Mouse (Mus musculus) ovary, postnatal 36 days (tissue): ENCODE measurements at regions not wholly inside any gene's neighbourhood (a gene's known extent, or its start where the extent isn't known, plus 50 kb on each side); places are given as distances from the start of the nearest gene placed in this dataset.

Experiments
- DNase-seq: peaks from one replicate; pipeline ENCODE4 v3.0.0; 2022; ENCODE audit warnings: low spot score, mixed read lengths

DNA sequence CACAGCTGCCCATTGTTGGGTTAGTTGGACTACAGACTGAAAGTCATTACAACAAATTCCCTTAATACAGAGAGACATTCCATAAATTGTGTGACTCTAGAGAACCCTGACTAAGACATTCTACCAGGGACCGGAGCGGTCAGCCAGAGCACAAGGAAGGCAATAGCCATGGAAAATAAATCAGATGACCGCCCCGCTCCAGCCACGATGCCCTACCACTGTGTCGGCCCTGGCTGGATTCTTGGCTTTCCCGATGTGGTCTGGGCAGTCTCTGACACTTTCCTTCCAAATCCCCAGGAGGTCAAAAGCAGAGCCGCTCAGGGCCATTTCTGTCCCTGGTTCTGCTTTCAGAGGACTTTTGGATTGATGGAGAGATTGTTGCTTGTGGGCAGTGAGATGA is 57.8 kb downstream of the Lsm3 start:
- DNase-seq, result no peak

DNA sequence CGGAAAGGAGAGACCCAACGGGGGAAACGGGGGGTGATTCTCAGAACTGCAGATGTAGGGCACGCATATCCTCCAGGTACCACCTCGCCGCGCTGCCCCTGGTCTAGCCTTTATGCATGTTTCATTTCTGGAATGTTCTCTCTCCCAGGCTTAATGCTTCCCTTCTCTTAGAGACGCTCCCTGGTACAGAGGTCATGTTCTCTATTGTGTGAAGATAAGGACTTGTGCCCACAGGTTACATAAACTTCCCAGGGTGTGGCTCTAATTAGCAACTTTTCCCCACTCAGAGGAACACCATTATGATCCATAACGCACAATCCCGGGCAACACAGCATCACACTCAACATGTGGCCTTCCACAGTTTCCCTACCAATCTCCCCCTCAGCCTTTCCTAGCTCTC is 58.7 kb downstream of the Lsm3 start:
- DNase-seq, result no peak

- peak; percentile 69 for DNase-seq
Measured at GRCm38 (mm10) chr6:91575662-91576364, 60.1 kb downstream of the Lsm3 start.

GRCm38 (mm10) chr6:91576906-91577305 is 61.2 kb downstream of the Lsm3 start:
- no peak for DNase-seq

- DNase-seq, result no peak
Measured at GRCm38 (mm10) chr6:91579666-91580065, 63.9 kb downstream of the Lsm3 start.

GRCm38 (mm10) chr6:91580607-91581006 is 64.9 kb downstream of the Lsm3 start:
- DNase-seq, result no peak

- no peak for DNase-seq
Measured at GRCm38 (mm10) chr6:91582338-91582737, 66.6 kb downstream of the Lsm3 start.

- no peak for DNase-seq
Measured at GRCm38 (mm10) chr6:91583346-91583745, 67.6 kb downstream of the Lsm3 start.

GRCm38 (mm10) chr6:91585543-91585942 is 69.8 kb downstream of the Lsm3 start:
- DNase-seq, result no peak

- no peak for DNase-seq
Measured at GRCm38 (mm10) chr6:91589181-91589580, 73.5 kb downstream of the Lsm3 start.

- no peak for DNase-seq
Measured at GRCm38 (mm10) chr6:91590395-91590794, 74.7 kb downstream of the Lsm3 start.

GRCm38 (mm10) chr6:91590806-91591571 is 75.3 kb downstream of the Lsm3 start:
- peak; percentile 48 for DNase-seq

GRCm38 (mm10) chr6:91592651-91593050 is 76.9 kb downstream of the Lsm3 start:
- DNase-seq, result no peak

GRCm38 (mm10) chr6:91598942-91599341 is 83.2 kb downstream of the Lsm3 start:
- peak; percentile 90 for DNase-seq

DNA sequence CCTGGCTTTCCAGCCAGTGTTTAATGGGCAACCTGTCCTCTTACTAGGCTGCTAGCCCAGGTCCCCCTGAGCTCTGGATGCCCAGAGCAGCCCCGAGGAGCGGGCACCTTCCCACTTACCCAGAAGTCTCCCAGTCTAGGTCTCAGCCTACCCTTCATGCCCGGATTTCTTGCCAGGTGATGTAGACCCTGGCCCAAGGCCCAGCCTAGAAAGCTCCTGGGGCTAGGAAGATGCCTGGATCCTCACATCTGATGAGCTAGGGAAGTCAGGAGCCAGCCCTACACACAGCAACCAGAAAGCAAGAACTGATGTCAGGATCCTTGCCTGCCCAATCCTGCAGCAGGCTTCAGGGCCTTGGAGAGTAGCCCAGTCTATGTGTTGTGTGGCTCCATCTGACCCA is 83.7 kb upstream of the Slc6a6 start:
- DNase-seq, result no peak

DNA sequence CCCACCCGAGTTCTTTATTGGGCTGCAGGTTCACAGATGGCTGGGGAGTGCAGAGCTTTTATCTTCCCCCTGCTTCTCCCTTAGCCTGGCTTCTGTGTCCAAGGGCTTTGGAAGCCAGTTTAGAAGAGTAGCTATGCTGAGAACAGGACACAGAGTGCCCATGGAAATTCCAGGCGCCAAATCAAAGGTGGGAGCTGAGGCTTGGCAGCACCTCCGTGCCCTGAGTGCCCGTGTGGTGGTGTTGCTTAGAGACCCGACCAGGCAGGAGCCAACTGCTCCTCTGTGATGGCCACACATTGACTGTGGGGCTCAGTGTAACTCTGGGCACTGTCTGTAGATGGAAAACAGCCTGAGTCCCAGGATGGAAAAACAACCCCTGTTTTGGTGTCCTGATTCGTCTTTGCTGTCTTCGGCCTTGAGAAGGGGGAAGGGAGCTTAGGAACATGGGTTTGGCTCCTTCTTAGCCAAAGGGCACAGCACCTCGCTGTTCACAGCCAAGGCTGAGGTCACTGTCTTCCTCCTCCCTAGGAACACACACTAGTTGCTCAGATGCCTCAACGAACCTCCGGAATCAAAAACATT is 77.1 kb upstream of the Slc6a6 start:
- DNase-seq, result peak; percentile 39

DNA sequence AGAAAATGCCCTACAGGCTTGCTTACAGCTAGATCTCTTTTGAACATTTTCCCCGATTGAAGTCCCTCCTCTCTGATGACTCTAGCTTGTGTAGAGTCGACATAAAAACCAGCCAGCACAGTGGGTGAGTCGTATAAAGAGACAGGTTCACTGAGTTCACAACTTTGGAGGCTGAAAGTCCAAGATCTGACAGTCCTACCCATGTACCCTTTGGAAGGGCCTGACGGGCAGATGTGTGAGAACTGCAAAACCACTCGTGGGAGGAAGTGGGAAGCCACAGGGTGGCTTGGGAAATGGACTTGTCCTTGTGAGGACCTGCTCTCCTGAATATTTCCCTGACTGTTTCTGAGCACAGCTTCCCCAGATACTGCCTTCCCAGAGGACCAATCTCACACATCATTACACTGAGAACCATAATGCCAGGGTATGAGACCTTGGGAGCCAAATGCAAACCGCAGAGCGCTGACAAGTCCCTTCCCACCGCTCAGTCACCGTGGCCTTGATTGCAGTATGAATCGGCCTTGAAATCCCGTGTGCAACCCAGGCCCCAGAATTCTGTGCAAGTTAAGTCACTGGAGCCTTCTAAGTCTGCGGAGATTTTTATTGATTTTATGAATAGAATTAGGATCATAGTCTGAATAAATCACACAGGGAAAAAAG is 76.1 kb upstream of the Slc6a6 start:
- DNase-seq, result no peak

DNA sequence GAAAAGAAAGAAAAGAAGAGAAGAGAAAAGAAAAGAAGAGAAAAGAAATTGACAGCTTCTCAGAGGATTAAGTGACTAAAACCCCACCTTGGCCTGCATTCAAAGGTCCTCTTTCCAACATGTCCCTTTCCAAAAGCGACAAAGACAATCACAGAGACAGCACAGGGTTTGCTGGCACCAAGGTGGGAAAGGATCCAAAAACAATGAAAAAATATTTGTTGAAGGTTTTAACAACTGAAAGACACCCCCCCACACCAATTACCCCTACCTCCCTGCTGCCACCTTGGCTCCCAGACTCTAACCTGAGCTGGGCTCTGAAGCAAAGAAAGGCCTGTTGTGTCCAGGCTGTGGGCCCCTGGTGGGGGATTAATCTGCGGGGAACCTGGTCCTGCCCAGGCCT is 74.2 kb upstream of the Slc6a6 start:
- DNase-seq, result no peak

DNA sequence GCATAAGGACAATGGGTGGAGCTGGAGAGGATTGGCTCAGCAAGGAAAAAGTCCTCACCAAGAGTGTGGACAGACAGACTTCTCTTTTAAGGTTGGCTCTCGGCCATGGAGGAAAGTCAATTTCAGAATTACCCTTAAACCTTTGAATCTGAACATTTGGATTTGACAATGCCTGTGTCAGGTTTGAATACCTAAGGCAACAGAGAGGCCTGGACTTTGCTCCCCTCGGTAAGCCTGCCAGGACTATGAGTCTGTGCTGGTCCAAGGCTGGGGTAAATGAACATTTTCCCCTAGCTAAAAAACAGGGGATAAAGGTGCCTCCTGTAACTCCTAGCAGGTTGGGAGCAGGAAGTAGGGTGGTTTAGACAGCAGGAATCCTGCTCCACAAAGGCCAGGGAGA is 68.8 kb upstream of the Slc6a6 start:
- no peak for DNase-seq

GRCm38 (mm10) chr6:91616541-91616940 is 67.3 kb upstream of the Slc6a6 start:
- DNase-seq, result no peak

GRCm38 (mm10) chr6:91617031-91617596 is 66.7 kb upstream of the Slc6a6 start:
- DNase-seq, result no peak

GRCm38 (mm10) chr6:91617685-91618084 is 66.2 kb upstream of the Slc6a6 start:
- no peak for DNase-seq
